Mouse (Mus musculus) left cerebral cortex, adult 9 months (tissue): Measurements from ENCODE around the gene Rnf220.

Experiments used
- DNase-seq, 2 experiments: peaks; one replicate each; pipeline ENCODE4 v3.0.0; 2022; ENCODE audit warnings: low spot score in 2 of 2

Rnf220 gene

GRCm38 (mm10) chr4:117225250-117225649, 271.6 kb downstream of the Rnf220 start:
- no peak for DNase-seq

- DNase-seq = no peak
Observed at GRCm38 (mm10) chr4:117224122-117224521, 272.7 kb downstream of the Rnf220 start.

GRCm38 (mm10) chr4:117223001-117223400, 273.9 kb downstream of the Rnf220 start:
- no peak for DNase-seq

- no peak for DNase-seq
Observed at GRCm38 (mm10) chr4:117221836-117222235, 275.0 kb downstream of the Rnf220 start.
